Mouse (Mus musculus) kidney, adult 2 months (tissue): ENCODE measurements around the gene Tppp2.

Experiments used
- CTCF ChIP-seq: fragments of 200-500 bp; conservative IDR thresholded peaks from 2 replicates; pipeline ENCODE4 v1.5.1; 2011; ENCODE audit warnings: low read depth, mild to moderate bottlenecking, control low read depth, low read length, moderate library complexity, mixed read lengths; ENCODE audit not compliant: insufficient read depth, insufficient read length
- POLR2A ChIP-seq: fragments of 200-500 bp; IDR thresholded peaks from one replicate; pipeline ENCODE4 v1.6.1; 2011; ENCODE audit warnings: low read depth, low read length, control low read depth

DNA sequence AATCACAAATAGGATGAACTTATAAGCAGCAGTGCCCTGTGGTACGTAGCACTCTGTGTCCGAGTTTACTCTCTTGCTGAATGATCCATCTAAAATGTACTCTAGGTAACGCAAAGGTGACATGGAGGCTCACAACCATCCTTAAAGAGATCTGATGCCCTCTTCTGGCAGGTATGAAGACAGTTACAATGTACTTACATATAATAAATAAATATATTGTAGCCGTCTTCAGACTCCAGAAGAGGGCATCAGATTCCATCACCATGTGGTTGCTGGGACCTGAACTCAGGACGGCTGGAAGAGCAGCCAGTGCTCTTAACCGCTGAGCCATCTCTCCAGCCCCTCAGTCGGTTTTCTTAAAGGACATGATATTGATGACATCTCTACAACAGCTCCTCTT is 13.5 kb upstream of the Tppp2 start:
- no peak for TF ChIP-seq CTCF
- TF ChIP-seq POLR2A = no peak
